Mouse (Mus musculus) CD4-positive, CD25-positive, alpha-beta regulatory T cell, adult 4 months (primary cell): Measurements from ENCODE around the gene Myo1a. TPM values are rescaled to one million over a fixed set of nuclear protein-coding genes. Genes with fewer than 3 reads are reported as not detected.

ENCODE experiments used
- ATAC-seq: one replicate; pipeline ENCODE4 v1.8.0; 2017
- polyA plus RNA-seq, 2 experiments: library from polyadenylated mRNA; unstranded; fragments of 100-300 nt; shearing (Covaris generic); gene quantifications; one replicate each; pipeline ENCODE4 v1.2.1; 2017

Myo1a gene
- polyA plus RNA-seq, 2 experiments from 2014 or later, result not detected

GRCm38 (mm10) chr10:127730285-127730932 lies 25.4 kb downstream of the Myo1a start:
- no peak for ATAC-seq

- no peak for ATAC-seq
These were observed 26.0 kb downstream of the Myo1a start for GRCm38 (mm10) chr10:127730933-127731310.

GRCm38 (mm10) chr10:127731397-127731796 lies 26.4 kb downstream of the Myo1a start:
- ATAC-seq, result no peak

GRCm38 (mm10) chr10:127734434-127734833 lies 29.5 kb downstream of the Myo1a start:
- no peak for ATAC-seq

- ATAC-seq, result no peak
These were observed 31.3 kb downstream of the Myo1a start for GRCm38 (mm10) chr10:127736266-127736665.

GRCm38 (mm10) chr10:127736916-127737315 lies 31.9 kb downstream of the Myo1a start:
- ATAC-seq, result no peak

- ATAC-seq, result no peak
These were observed 32.6 kb downstream of the Myo1a start for GRCm38 (mm10) chr10:127737552-127737951.

- ATAC-seq, result no peak
These were observed 33.3 kb downstream of the Myo1a start for GRCm38 (mm10) chr10:127738151-127738882.

GRCm38 (mm10) chr10:127739083-127739660 lies 34.2 kb downstream of the Myo1a start, which contains the start of gene Zbtb39:
Gene Zbtb39, plus strand, starts transcription at chr10:127739538.
- ATAC-seq, result peak; percentile 79

- ATAC-seq, result peak; percentile 62
These were observed 34.7 kb downstream of the Myo1a start for GRCm38 (mm10) chr10:127739661-127740161.

GRCm38 (mm10) chr10:127744661-127745060 lies 39.7 kb downstream of the Myo1a start:
- peak; percentile 54 for ATAC-seq

- ATAC-seq, result no peak
These were observed 40.9 kb downstream of the Myo1a start for GRCm38 (mm10) chr10:127745886-127746285.

- ATAC-seq, result no peak
These were observed 42.3 kb downstream of the Myo1a start for GRCm38 (mm10) chr10:127747254-127747653.

GRCm38 (mm10) chr10:127748847-127749612 lies 44.1 kb downstream of the Myo1a start:
- ATAC-seq, result no peak

GRCm38 (mm10) chr10:127750136-127750777 lies 45.3 kb downstream of the Myo1a start:
- ATAC-seq, result no peak

GRCm38 (mm10) chr10:127751548-127751947 lies 46.6 kb downstream of the Myo1a start, which contains the start of gene Gpr182:
Gene Gpr182, minus strand, starts transcription at chr10:127751732.
- no peak for ATAC-seq

- ATAC-seq, result no peak
These were observed 49.7 kb downstream of the Myo1a start for GRCm38 (mm10) chr10:127754566-127755166.

GRCm38 (mm10) chr10:127755246-127755645 lies 50.3 kb downstream of the Myo1a start:
- ATAC-seq, result no peak

GRCm38 (mm10) chr10:127755770-127756468 lies 50.9 kb downstream of the Myo1a start:
- no peak for ATAC-seq

- peak; percentile 82 for ATAC-seq
These were observed 54.5 kb downstream of the Myo1a start, which contains the start of the genes Rdh1 and Rdh16f1 for GRCm38 (mm10) chr10:127759181-127760110. Gene Rdh1, plus strand, starts transcription at chr10:127759721. Gene Rdh16f1, plus strand, starts transcription at chr10:127759787.
